In the genomic region with DNA sequence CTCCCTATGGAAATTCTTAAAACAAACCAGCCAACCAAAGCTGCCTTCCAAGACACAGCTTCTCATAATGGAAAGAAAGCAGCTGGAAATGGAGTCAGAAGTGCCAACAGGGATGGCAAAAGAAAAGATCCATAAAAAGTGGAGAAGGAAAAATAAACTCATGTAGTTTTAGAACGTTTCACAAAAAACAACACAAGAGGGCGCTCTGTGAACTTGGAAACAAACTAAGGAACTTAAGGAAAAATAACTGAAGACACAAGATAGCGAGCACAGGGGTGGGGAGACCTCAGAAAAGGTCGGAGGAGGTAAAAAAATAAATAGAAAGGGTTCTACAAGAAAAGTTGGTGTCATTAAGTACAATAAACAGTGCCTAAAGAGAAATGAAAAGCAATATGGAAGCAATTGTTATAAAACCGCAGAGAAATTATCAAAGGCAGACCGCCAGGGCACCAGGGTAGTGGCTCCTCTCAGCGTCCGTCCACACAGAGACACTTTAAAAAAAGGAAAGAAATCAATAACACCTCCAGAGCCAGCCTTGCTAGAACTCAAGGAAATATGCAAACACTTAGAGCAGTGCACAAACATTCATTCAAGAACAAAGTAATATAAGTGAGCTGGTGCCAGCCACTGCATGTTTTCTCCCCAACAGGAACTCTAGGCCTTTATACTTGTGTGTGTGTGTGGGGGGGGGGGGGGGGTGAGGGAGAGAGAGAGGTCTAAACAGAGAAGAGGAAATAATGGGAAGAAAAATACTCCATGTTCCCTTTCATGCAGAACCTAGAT, we compare ENCODE assay signal across 9 mouse cellular contexts. TPM values are rescaled to one million over a fixed set of nuclear protein-coding genes. Genes with fewer than 3 reads are reported as not detected.
DNase-seq lines count a peak whose midpoint lies in the region; ATAC-seq and TF ChIP-seq lines count a peak whose summit lies in the region.
"Had no signal": no experiment of that assay in that cellular context is flagged by ENCODE, and none has a peak within 500 bp of the region (broad histone marks: within the 10 kb centered on the region; RNA-seq: fewer than 3 reads in every experiment).

No protein-coding gene starts in this region.

- H3K4me2 ChIP-seq in midbrain, embryonic 14.5 days (ENCODE audit: low read length), result no peak overlapping the region
- H3K4me2 ChIP-seq in midbrain, embryonic 16.5 days (ENCODE audit: low read length), result no peak overlapping the region
- no peak overlapping the region for H3K4me2 ChIP-seq in forebrain, embryonic 13.5 days

- WGBS in heart, adult 2 months, result 51% methylated on average over 8 of the region's 8 CpGs
- WGBS in midbrain, embryonic 14.5 days, result 53% methylated on average over 8 of the region's 8 CpGs
- 46% methylated on average over 8 of the region's 8 CpGs for WGBS in midbrain, embryonic 16.5 days
- WGBS in forebrain, embryonic 13.5 days, result 47% methylated on average over 8 of the region's 8 CpGs

- peak; percentile 69 for TF ChIP-seq CTCF in heart, adult 2 months (IDR thresholded peaks at IDR 0.05)

- intact Hi-C loops in heart, adult 2 months (cut with DNase I), result no loop called here

- H3K27ac ChIP-seq in heart, adult 2 months, result no peak overlapping the region
- no peak overlapping the region for H3K27ac ChIP-seq in midbrain, embryonic 14.5 days (replicated peaks; ENCODE audit: low read depth, low read length)
- no peak overlapping the region for H3K27ac ChIP-seq in midbrain, embryonic 16.5 days (ENCODE audit: low read length)
- no peak overlapping the region for H3K27ac ChIP-seq in forebrain, embryonic 13.5 days

- no peak for ATAC-seq in midbrain, embryonic 14.5 days (ENCODE audit: low FRiP score, low TSS enrichment)
- ATAC-seq in midbrain, embryonic 16.5 days, result no peak
- no peak for ATAC-seq in erythroid progenitor cell, adult 5-6 weeks (replicated peaks; ENCODE audit: low FRiP score, poor library complexity, severe bottlenecking)
- ATAC-seq in forebrain, embryonic 13.5 days, result no peak

- H3K36me3 ChIP-seq in heart, adult 2 months (ENCODE audit: control insufficient read depth, insufficient read depth, low read length), result no peaks in the 10 kb centered on the region; the same call in 1 of the 2 replicates
- no peaks in the 10 kb centered on the region for H3K36me3 ChIP-seq in midbrain, embryonic 14.5 days (ENCODE audit: control insufficient read depth, insufficient read depth, low read length)
- H3K36me3 ChIP-seq in midbrain, embryonic 16.5 days (ENCODE audit: control insufficient read depth, insufficient read depth, low read length), result no peaks in the 10 kb centered on the region
- H3K36me3 ChIP-seq in forebrain, embryonic 13.5 days (ENCODE audit: poor library complexity, severe bottlenecking), result no peaks in the 10 kb centered on the region

- H3K9ac ChIP-seq in heart, adult 2 months (ENCODE audit: low read depth, low read length), result no peak overlapping the region
- H3K9ac ChIP-seq in midbrain, embryonic 14.5 days (replicated peaks; ENCODE audit: low read length), result no peak overlapping the region
- H3K9ac ChIP-seq in midbrain, embryonic 16.5 days (ENCODE audit: low read depth, low read length), result no peak overlapping the region
- no peak overlapping the region for H3K9ac ChIP-seq in forebrain, embryonic 13.5 days

- no peak for TF ChIP-seq EP300 in heart, adult 2 months (IDR thresholded peaks at IDR 0.05; ENCODE audit: insufficient read depth, low read depth, low read length)

- no peak for DNase-seq in heart, adult 2 months
- DNase-seq in heart, adult 8-10 months (ENCODE audit: low spot score), result no peak
- DNase-seq in midbrain, embryonic 14.5 days, result peak; percentile 82
- peak; percentile 34 for DNase-seq in c-Kit-positive CD71-negative TER-119-negative erythroid progenitor cells, embryonic 14.5 days (ENCODE audit: low read depth)
- DNase-seq in lung, postnatal 14 days, result peak; percentile 55

- H3K9me3 ChIP-seq in midbrain, embryonic 14.5 days (ENCODE audit: control insufficient read depth, low read length), result no peaks in the 10 kb centered on the region
- H3K9me3 ChIP-seq in midbrain, embryonic 16.5 days (replicated peaks; ENCODE audit: control insufficient read depth, low read length, poor library complexity, severe bottlenecking), result no peaks in the 10 kb centered on the region
- H3K9me3 ChIP-seq in forebrain, embryonic 13.5 days (replicated peaks), result no peaks in the 10 kb centered on the region

- H3K79me2 ChIP-seq in heart, adult 2 months (replicated peaks; ENCODE audit: control insufficient read depth, insufficient read depth, low read length), result peaks cover 3% of the 10 kb centered on the region

- no peak for TF ChIP-seq POLR2A in heart, adult 2 months (IDR thresholded peaks at IDR 0.05; ENCODE audit: insufficient read depth, low read depth, low read length)

- no peaks in the 10 kb centered on the region for H3K27me3 ChIP-seq in heart, adult 2 months (ENCODE audit: control insufficient read depth, insufficient read depth, low read length)
- H3K27me3 ChIP-seq in midbrain, embryonic 14.5 days (ENCODE audit: control insufficient read depth, insufficient read depth, low read length), result no peaks in the 10 kb centered on the region
- no peaks in the 10 kb centered on the region for H3K27me3 ChIP-seq in midbrain, embryonic 16.5 days (ENCODE audit: control insufficient read depth, insufficient read depth, low read depth, low read length)
- no peaks in the 10 kb centered on the region for H3K27me3 ChIP-seq in forebrain, embryonic 13.5 days

- H3K4me3 ChIP-seq in heart, adult 2 months, result no peak overlapping the region
- no peak overlapping the region for H3K4me3 ChIP-seq in midbrain, embryonic 14.5 days (replicated peaks; ENCODE audit: low read depth, low read length)
- H3K4me3 ChIP-seq in midbrain, embryonic 16.5 days (ENCODE audit: low read depth, low read length), result no peak overlapping the region
- H3K4me3 ChIP-seq in forebrain, embryonic 13.5 days, result no peak overlapping the region
- H3K4me3 ChIP-seq: myocyte had no signal

- peaks cover 1% of the 10 kb centered on the region; the same call in 1 of the 2 replicates for H3K4me1 ChIP-seq in heart, adult 2 months (ENCODE audit: control insufficient read depth, insufficient read depth, low read length)
- no peaks in the 10 kb centered on the region for H3K4me1 ChIP-seq in midbrain, embryonic 14.5 days (ENCODE audit: control insufficient read depth, insufficient read depth, low read length)
- H3K4me1 ChIP-seq in midbrain, embryonic 16.5 days (ENCODE audit: control insufficient read depth, insufficient read depth, low read length), result no peaks in the 10 kb centered on the region; the same call in 1 of the 2 replicates
- peaks cover 8% of the 10 kb centered on the region; the same call in 1 of the 2 replicates for H3K4me1 ChIP-seq in forebrain, embryonic 13.5 days

RNA-seq across cellular contexts. Expression of a gene that starts 48.1 kb away (rescaled TPM):
- total RNA-seq in heart, adult 2 months (2021), result 100 to 1,000 TPM; 249 to 283 TPM
- 32.7 and 59.1 TPM in 2 replicates for polyA plus RNA-seq in heart, adult 2 months (2012; rRNA removed)
- total RNA-seq in heart, adult 8-10 months (2022), result 100 to 1,000 TPM; 242 to 367 (median 269) TPM
- polyA plus RNA-seq in midbrain, embryonic 14.5 days (2014; fragmentation: Nextera tagmentation; extraction: Ambion mirVana), result 16.7 and 19.1 TPM in 2 replicates
- 11.3 and 13.6 TPM in 2 replicates for polyA plus RNA-seq in midbrain, embryonic 16.5 days (2015; fragmentation: Nextera tagmentation; extraction: Ambion mirVana)
- 32.4 and 47.4 TPM in 2 replicates for total RNA-seq in erythroid progenitor cell, adult 5-6 weeks (2015; ENCODE audit: low replicate concordance)
- 55.1 and 79.7 TPM in 2 replicates for total RNA-seq in erythroid progenitor cell, adult 5-6 weeks (2017; ENCODE audit: low replicate concordance)
- 12.1 and 12.7 TPM in 2 replicates for polyA plus RNA-seq in forebrain, embryonic 13.5 days (2015; fragmentation: Nextera tagmentation; extraction: Ambion mirVana)

Comparison
In these comparisons a context has a peak if more than half of its experiments do, and no peak if none do; other contexts are left out.
1. DNase-seq: peak in midbrain, embryonic 14.5 days (single experiment), c-Kit-positive CD71-negative TER-119-negative erythroid progenitor cells, embryonic 14.5 days (single experiment) and lung, postnatal 14 days (single experiment); none in heart, adult 2 months (0 of 2) and heart, adult 8-10 months (single experiment).